Mouse (Mus musculus) gastrocnemius, postnatal 25 days (tissue): Measurements from ENCODE around the gene Map4k2. TPM values are rescaled to one million over a fixed set of nuclear protein-coding genes. Genes with fewer than 3 reads are reported as not detected.

Experiments
- DNase-seq: peaks from one replicate; pipeline ENCODE4 v3.0.0; 2022
- total RNA-seq, 2 experiments: library from RNA; stranded (reverse); gene quantifications; 1 replicate in 1 of 2; 2 replicates in 1 of 2; pipeline ENCODE4 v1.2.3; 2021

Map4k2 gene
- total RNA-seq, 2 experiments from 2014 or later, result 9.2 to 14.6 TPM

- peak; percentile 67 for DNase-seq
Observed at GRCm38 (mm10) chr19:6377327-6378040, 36.5 kb downstream of the Map4k2 start.

- no peak for DNase-seq
Observed at GRCm38 (mm10) chr19:6380411-6381166, 39.7 kb downstream of the Map4k2 start.

- DNase-seq, result no peak
Observed at GRCm38 (mm10) chr19:6381238-6381637, 40.3 kb downstream of the Map4k2 start.

GRCm38 (mm10) chr19:6382323-6382924 is 41.5 kb downstream of the Map4k2 start:
- DNase-seq, result peak; percentile 74

GRCm38 (mm10) chr19:6383470-6383869 is 42.5 kb downstream of the Map4k2 start:
- peak; percentile 82 for DNase-seq

GRCm38 (mm10) chr19:6384128-6384527 is 43.2 kb downstream of the Map4k2 start, which contains the start of gene Pygm:
Pygm (plus strand) TSS chr19:6384399.
- DNase-seq, result peak; percentile 92

GRCm38 (mm10) chr19:6384954-6385353 is 44.0 kb downstream of the Map4k2 start:
- peak; percentile 80 for DNase-seq

GRCm38 (mm10) chr19:6385419-6385818 is 44.5 kb downstream of the Map4k2 start:
- DNase-seq, result no peak

- no peak for DNase-seq
Observed at GRCm38 (mm10) chr19:6385821-6386220, 44.9 kb downstream of the Map4k2 start.

- DNase-seq, result no peak
Observed at GRCm38 (mm10) chr19:6386234-6386633, 45.3 kb downstream of the Map4k2 start.

GRCm38 (mm10) chr19:6388006-6388405 is 47.1 kb downstream of the Map4k2 start:
- peak; percentile 68 for DNase-seq

GRCm38 (mm10) chr19:6389803-6390202 is 48.9 kb downstream of the Map4k2 start:
- no peak for DNase-seq

- no peak for DNase-seq
Observed at GRCm38 (mm10) chr19:6390251-6390650, 49.3 kb downstream of the Map4k2 start.

- no peak for DNase-seq
Observed at GRCm38 (mm10) chr19:6392743-6393393, 51.9 kb downstream of the Map4k2 start.

- DNase-seq, result no peak
Observed at GRCm38 (mm10) chr19:6393637-6394036, 52.7 kb downstream of the Map4k2 start.

- no peak for DNase-seq
Observed at GRCm38 (mm10) chr19:6396237-6396636, 55.3 kb downstream of the Map4k2 start.

GRCm38 (mm10) chr19:6397582-6398249 is 56.8 kb downstream of the Map4k2 start:
- no peak for DNase-seq

GRCm38 (mm10) chr19:6398447-6399284 is 57.7 kb downstream of the Map4k2 start:
- DNase-seq, result peak; percentile 89

- peak; percentile 87 for DNase-seq
Observed at GRCm38 (mm10) chr19:6399285-6400095, 58.6 kb downstream of the Map4k2 start, which contains the start of gene Rasgrp2. Rasgrp2 (plus strand) TSS chr19:6399340.
